Mouse (Mus musculus): ENCODE measurements around the gene Psg16. TPM values are rescaled to one million over a fixed set of nuclear protein-coding genes. Genes with fewer than 3 reads are reported as not detected.

The Psg16 gene
- polyA plus RNA-seq, 1 experiment = 3.0 TPM

DNA sequence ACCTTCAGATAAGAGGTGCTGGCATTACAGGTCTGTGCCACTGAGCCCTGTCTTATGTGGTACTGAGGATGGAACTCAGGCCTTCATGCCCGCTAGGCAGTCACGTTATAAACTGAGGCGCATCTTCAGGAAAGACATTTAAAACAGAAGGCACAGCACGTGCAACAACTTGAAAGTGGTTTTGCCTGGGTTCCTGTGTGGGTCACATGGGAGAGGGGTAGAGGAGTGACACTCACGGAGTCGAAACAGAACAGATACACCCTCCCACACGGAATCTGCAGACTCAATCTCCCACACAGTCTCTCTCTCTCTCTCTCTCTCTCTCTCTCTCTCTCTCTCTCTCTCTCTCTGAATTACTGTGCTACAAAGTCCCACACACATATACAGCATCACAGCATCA, 43.6 kb upstream of the Psg16 start:
- Histone ChIP-seq H3K4me1 (ENCODE audit: control insufficient read depth, insufficient read depth, low read length) (peaks cover 7% of the 10 kb centered on the region; the same call in 1 of the 2 replicates), H3K27ac (ENCODE audit: insufficient read depth, low read length) (no peak overlapping the region), H3K4me3 (ENCODE audit: insufficient read depth, low read length) (no peak overlapping the region)
- TF ChIP-seq CTCF (IDR thresholded peaks at IDR 0.05; ENCODE audit: extremely low read depth, insufficient read depth, low read length) = no peak
- TF ChIP-seq POLR2A (IDR thresholded peaks at IDR 0.05; ENCODE audit: extremely low read depth, insufficient read depth, low read length) = no peak

DNA sequence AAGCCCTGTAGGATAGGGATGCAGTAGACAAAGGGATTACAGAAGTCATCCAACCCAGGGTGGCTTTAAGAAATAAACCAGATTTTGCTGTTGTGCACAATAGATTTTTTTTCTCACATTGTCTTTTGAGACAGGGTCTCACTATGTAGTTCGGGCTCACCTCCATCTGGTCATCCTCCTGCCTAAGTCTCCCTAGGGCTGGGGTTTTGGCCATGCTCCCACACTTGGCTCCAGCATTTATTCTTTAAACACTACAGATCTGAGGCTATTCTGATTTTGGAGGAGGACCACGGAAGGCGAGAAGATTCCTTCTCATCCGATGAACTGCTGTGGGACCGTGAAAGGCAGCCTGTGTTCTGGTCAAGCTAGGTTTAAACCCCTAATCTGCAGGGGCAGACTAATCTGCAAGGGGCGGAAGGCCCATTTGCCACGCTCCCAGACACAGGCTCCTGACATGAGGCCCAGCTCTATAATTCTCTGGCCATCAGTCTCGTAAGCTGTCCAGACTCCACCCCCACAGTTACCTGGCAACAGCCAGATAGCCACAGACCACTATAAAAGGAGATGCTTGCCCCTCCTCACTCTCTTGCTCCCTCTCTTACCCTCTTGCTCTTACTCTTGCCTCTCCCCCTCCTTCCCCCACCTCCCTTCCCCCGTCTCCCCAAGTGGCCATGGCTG, 35.7 kb upstream of the Psg16 start:
- no peak overlapping the region for H3K27ac ChIP-seq (ENCODE audit: insufficient read depth, low read length)
- peaks cover 3% of the 10 kb centered on the region for H3K4me1 ChIP-seq (ENCODE audit: control insufficient read depth, insufficient read depth, low read length)
- TF ChIP-seq CTCF (IDR thresholded peaks at IDR 0.05; ENCODE audit: extremely low read depth, insufficient read depth, low read length) (no peak), POLR2A (IDR thresholded peaks at IDR 0.05; ENCODE audit: extremely low read depth, insufficient read depth, low read length) (no peak)
- H3K4me3 ChIP-seq (ENCODE audit: insufficient read depth, low read length) = no peak overlapping the region

DNA sequence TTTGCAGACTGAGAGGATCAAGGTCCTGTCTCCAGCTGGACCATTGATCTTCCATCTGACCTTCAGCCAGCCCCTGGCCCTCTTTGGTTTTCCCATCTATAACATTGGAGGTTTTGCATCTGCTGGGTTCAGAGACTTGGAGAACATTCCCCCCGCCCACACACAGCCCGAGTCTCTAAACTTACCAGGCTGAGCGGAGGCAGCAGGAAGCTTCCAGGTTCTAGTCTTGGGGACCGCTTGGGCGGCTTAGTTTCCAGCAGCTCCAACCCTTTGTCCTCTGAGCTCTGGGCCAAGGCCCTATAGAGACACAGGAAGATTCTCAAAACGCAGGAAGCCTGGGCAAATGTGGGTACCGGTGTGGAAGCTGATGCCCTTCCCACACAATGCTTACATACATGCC, 34.5 kb upstream of the Psg16 start:
- Histone ChIP-seq H3K4me1 (ENCODE audit: control insufficient read depth, insufficient read depth, low read length) (peaks cover 6% of the 10 kb centered on the region), H3K27ac (ENCODE audit: insufficient read depth, low read length) (no peak overlapping the region; the same call in 1 of the 2 replicates), H3K4me3 (ENCODE audit: insufficient read depth, low read length) (no peak overlapping the region)
- no peak for TF ChIP-seq CTCF (IDR thresholded peaks at IDR 0.05; ENCODE audit: extremely low read depth, insufficient read depth, low read length)
- TF ChIP-seq POLR2A (IDR thresholded peaks at IDR 0.05; ENCODE audit: extremely low read depth, insufficient read depth, low read length) = no peak

DNA sequence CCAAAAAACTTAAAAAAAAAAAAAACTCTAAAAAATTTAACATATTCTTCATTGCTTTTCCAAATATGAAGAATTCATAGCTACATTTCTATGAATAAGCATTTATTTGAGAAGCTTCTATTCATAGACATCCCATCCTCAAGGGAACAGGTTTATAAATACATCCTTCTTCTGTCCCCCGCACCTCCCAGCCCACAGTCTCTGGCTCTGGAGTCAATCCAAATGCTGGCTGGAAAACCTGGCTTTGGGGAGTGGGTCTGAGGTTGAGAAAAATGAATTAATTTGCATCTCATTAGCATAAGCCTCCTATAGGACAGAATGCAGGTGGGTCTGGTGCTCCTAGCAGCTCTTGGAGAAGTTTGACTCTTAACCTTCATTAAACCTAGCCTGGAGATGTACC, 28.1 kb upstream of the Psg16 start:
- Histone ChIP-seq H3K4me3 (ENCODE audit: insufficient read depth, low read length) (no peak overlapping the region), H3K4me1 (ENCODE audit: control insufficient read depth, insufficient read depth, low read length) (peaks cover 12% of the 10 kb centered on the region), H3K27ac (ENCODE audit: insufficient read depth, low read length) (peak overlapping the region; percentile 45; the same call in 1 of the 2 replicates)
- no peak for TF ChIP-seq CTCF (IDR thresholded peaks at IDR 0.05; ENCODE audit: extremely low read depth, insufficient read depth, low read length)
- TF ChIP-seq POLR2A (IDR thresholded peaks at IDR 0.05; ENCODE audit: extremely low read depth, insufficient read depth, low read length) = no peak

DNA sequence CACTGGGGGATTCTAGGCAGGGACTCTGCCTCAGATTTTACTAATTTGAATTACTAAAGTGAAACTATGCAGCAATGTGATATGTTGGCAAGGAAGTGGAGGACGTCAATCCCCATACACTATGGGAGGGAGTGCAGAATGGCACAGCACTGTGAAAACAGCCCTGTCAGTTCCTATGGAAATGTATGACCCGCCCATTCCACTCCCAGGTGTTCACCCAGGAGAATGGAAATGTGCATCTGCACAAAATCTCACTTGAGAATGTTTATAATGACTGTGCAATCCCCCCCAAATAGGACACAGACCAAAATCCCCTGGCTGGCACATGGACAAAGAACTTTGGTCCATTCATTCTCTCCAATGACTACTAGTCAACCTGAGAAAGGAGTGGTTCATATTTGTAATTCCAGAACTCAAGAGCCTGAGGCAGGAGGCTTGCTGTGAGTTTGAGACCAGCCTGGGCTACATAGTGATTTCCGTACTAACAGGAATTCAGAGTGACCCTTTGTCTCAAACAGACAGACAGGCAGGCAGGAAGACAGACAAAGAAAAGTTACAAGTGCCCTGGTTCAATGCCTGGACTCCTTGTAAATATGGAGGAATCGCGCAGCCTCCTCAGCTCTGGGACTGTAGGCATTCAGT, 26.7 kb upstream of the Psg16 start:
- TF ChIP-seq POLR2A (IDR thresholded peaks at IDR 0.05; ENCODE audit: extremely low read depth, insufficient read depth, low read length) = no peak
- no peak for TF ChIP-seq CTCF (IDR thresholded peaks at IDR 0.05; ENCODE audit: extremely low read depth, insufficient read depth, low read length)
- Histone ChIP-seq H3K4me3 (ENCODE audit: insufficient read depth, low read length) (no peak overlapping the region), H3K4me1 (ENCODE audit: control insufficient read depth, insufficient read depth, low read length) (peaks cover 12% of the 10 kb centered on the region), H3K27ac (ENCODE audit: insufficient read depth, low read length) (no peak overlapping the region)

DNA sequence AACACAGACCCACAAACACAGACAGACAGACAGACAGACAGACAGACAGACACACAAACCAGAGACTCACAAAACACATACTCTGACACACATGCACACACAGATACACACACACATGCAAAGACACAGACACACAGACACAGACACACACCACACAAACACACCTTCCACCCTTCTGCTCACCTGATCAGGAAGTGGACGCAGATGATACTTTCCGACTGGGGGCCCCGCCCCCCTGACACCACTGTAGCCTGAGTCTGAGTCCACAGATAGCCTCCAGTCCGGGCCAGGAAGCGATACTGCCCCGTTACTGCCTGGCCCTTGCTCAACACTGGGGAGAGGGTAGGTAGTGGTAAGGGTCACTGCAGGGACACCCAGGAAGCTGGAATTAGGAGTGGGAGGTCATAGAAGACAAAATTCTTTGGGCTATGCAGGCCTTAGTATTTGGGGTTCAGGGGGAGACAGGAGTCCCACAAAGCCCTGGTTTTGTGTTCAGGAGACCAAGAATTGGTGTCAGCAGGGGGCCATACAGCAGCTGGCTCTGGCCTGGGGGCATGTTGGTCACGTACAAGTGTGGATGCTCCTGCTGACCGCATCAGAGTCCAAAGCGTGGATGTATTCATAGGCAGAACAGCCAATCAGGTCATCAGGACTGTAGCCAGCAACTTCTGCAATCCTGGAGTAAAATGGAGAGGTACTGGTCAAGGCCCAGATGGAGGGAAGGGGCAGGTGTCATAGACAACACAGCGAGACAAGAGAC, 25.2 kb upstream of the Psg16 start:
- TF ChIP-seq CTCF (IDR thresholded peaks at IDR 0.05; ENCODE audit: extremely low read depth, insufficient read depth, low read length) = no peak
- Histone ChIP-seq H3K27ac (ENCODE audit: insufficient read depth, low read length) (no peak overlapping the region), H3K4me3 (ENCODE audit: insufficient read depth, low read length) (no peak overlapping the region), H3K4me1 (ENCODE audit: control insufficient read depth, insufficient read depth, low read length) (peaks cover 12% of the 10 kb centered on the region)

DNA sequence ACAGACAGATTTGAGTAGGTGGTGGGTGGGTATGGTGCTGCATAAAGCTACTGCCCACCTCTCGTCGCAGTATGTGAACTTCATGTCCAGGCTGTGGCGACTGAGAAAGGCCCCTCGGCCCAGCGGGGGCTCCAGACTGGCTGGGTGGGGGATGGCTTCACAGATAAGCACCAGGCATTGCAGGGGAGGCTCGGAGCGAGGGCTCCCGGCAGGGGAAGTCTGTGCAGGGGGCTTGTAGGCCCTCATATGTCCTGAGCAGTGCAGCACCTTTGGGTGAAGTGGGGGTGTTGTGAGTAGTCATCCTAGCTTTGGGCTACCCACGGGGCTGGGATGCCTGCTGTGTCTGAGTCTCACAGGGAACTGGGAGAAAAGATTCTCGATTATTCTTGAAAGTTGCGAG, 23.3 kb upstream of the Psg16 start:
- TF ChIP-seq POLR2A (IDR thresholded peaks at IDR 0.05; ENCODE audit: extremely low read depth, insufficient read depth, low read length) = no peak
- no peak for TF ChIP-seq CTCF (IDR thresholded peaks at IDR 0.05; ENCODE audit: extremely low read depth, insufficient read depth, low read length)
- no peak overlapping the region for H3K4me3 ChIP-seq (ENCODE audit: insufficient read depth, low read length)
- H3K4me1 ChIP-seq (ENCODE audit: control insufficient read depth, insufficient read depth, low read length) = peaks cover 2% of the 10 kb centered on the region; the same call in 1 of the 2 replicates
- no peak overlapping the region for H3K27ac ChIP-seq (ENCODE audit: insufficient read depth, low read length)

DNA sequence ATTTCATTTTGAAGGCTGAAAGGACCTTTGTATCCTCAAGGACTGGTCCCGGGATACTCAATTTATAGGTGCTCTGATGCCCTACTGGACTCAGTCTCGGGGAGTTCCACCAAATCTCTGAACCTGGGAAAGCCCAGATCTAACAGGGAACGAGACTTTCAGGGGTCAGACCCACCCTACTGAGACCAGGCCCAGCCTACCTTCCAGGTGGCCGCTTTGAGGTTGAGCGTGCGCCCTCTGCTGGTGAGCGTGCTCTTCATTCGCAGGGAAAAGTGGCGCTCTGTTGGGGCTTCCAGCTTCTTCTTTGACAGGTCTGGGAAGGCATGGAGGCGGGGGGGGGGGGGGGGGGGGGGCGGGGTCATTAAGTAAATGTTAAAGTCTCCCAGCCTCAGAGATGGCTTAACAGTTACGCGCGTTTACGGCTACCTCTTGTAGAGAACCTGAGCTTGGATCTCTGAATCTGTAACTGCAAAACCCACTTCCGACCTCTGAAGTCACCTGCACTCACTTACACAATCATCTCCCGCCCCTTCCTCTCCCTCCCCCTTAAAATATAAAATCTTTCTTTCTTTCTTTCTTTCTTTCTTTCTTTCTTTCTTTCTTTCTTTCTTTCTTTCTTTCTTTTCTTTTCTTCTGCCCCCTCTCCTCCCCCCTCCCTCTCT, 22.8 kb upstream of the Psg16 start:
- H3K4me3 ChIP-seq (ENCODE audit: insufficient read depth, low read length) = no peak overlapping the region
- no peak overlapping the region for H3K27ac ChIP-seq (ENCODE audit: insufficient read depth, low read length)
- TF ChIP-seq POLR2A (IDR thresholded peaks at IDR 0.05; ENCODE audit: extremely low read depth, insufficient read depth, low read length) = no peak
- peak; percentile 68 for TF ChIP-seq CTCF (IDR thresholded peaks at IDR 0.05; ENCODE audit: extremely low read depth, insufficient read depth, low read length)
- H3K4me1 ChIP-seq (ENCODE audit: control insufficient read depth, insufficient read depth, low read length) = peaks cover 2% of the 10 kb centered on the region; the same call in 1 of the 2 replicates

DNA sequence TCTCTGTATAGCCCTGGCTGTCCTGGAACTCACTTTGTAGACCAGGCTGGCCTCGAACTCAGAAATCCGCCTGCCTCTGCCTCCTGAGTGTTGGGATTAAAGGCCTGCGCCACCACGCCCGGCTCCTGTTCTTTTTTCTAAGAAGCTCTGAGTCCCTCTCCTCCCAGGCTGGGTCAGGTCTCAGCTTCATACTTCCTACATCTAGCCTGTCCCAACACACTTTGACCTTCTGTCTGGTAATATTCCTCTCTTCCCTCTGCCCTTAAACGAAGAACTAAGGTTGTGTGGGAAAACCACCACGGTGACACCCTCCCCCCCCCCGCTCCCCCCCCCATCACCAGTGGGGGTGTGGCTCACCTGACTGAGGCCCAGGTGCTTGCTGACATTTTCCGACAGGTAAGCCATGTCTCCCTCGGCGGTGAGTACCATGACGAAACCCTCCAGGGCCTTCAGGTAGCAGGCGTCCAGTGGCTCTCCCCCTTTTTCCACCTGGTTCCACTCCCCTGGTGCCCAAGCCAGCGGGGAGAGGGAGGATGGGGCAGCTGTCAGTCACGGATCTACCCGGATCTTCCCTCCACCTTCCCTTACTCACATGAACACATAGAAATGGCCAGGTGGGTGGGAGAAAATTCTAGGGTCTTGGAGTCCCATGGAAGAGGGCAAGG, 19.4 kb upstream of the Psg16 start:
- Histone ChIP-seq H3K27ac (ENCODE audit: insufficient read depth, low read length) (no peak overlapping the region), H3K4me1 (ENCODE audit: control insufficient read depth, insufficient read depth, low read length) (peaks cover 6% of the 10 kb centered on the region; the same call in 1 of the 2 replicates), H3K4me3 (ENCODE audit: insufficient read depth, low read length) (no peak overlapping the region)
- TF ChIP-seq CTCF (IDR thresholded peaks at IDR 0.05; ENCODE audit: extremely low read depth, insufficient read depth, low read length) (no peak), POLR2A (IDR thresholded peaks at IDR 0.05; ENCODE audit: extremely low read depth, insufficient read depth, low read length) (no peak)

All from cortical plate, adult 2 months (tissue).